Mouse (Mus musculus) colon, adult 2 months (tissue): ENCODE data around the gene Gm1979. TPM values are rescaled to one million over a fixed set of nuclear protein-coding genes. Genes with fewer than 3 reads are reported as not detected.

ENCODE experiments used
- polyA plus RNA-seq: library from polyadenylated mRNA; depleted of rRNA; stranded (reverse); fragments of >200 nt; gene quantifications from 2 replicates; pipeline ENCODE4 v1.2.3, GENCODE M21; 2012; rRNA removed

The Gm1979 gene
- polyA plus RNA-seq = not detected in 2 replicates

GRCm38 (mm10) chr5:26004698-26005097, at the start of gene Gm1979:
TSS of gene Gm1979 (minus strand) at chr5:26004798.

GRCm38 (mm10) chr5:26039458-26039857, 34.9 kb upstream of the Gm1979 start, which contains the start of gene Speer4a:
TSS of gene Speer4a (minus strand) at chr5:26039558.

GRCm38 (mm10) chr5:26022816-26023215, 18.2 kb upstream of the Gm1979 start, which contains the start of gene Gm5862:
TSS of gene Gm5862 (minus strand) at chr5:26022916.

GRCm38 (mm10) chr5:25988550-25988949, 16.0 kb downstream of the Gm1979 start, which contains the start of gene Gm21698:
TSS of gene Gm21698 (minus strand) at chr5:25988650.

GRCm38 (mm10) chr5:25972563-25972962, 32.0 kb downstream of the Gm1979 start, which contains the start of gene Gm21680:
TSS of gene Gm21680 (minus strand) at chr5:25972663.

GRCm38 (mm10) chr5:25954317-25954716, 50.3 kb downstream of the Gm1979 start, which contains the start of gene Gm21671:
TSS of gene Gm21671 (minus strand) at chr5:25954417.

Other genes with a start within 250 kb of the Gm1979 start
- gene Actr3b, start 244.8 kb downstream of the Gm1979 start, polyA plus RNA-seq = 0.24 and 0.28 TPM in 2 replicates
- not detected in 2 replicates for gene Gm21663, start 62.4 kb downstream of the Gm1979 start, polyA plus RNA-seq
- gene Gm21671, start 50.4 kb downstream of the Gm1979 start, polyA plus RNA-seq = not detected in 2 replicates
- gene Gm21680, start 32.1 kb downstream of the Gm1979 start, polyA plus RNA-seq = not detected in 2 replicates
- not detected in 2 replicates for gene Gm21698, start 16.1 kb downstream of the Gm1979 start, polyA plus RNA-seq
- gene Gm5862, start 18.1 kb upstream of the Gm1979 start, polyA plus RNA-seq = not detected in 2 replicates
- not detected in 2 replicates for gene Speer4a, start 34.8 kb upstream of the Gm1979 start, polyA plus RNA-seq
- gene Gm7347, start 53.8 kb upstream of the Gm1979 start, polyA plus RNA-seq = not detected in 2 replicates
- gene Gm10471, start 84.5 kb upstream of the Gm1979 start, polyA plus RNA-seq = not detected in 2 replicates
- not detected in 2 replicates for gene 5031410I06Rik, start 100.6 kb upstream of the Gm1979 start, polyA plus RNA-seq
- not detected in 2 replicates for gene Gm10220, start 116.6 kb upstream of the Gm1979 start, polyA plus RNA-seq